Mouse (Mus musculus) kidney, postnatal 4 days (tissue): ENCODE measurements at regions not wholly inside any gene's neighbourhood (a gene's known extent, or its start where the extent isn't known, plus 50 kb on each side); places are given as distances from the start of the nearest gene placed in this dataset.

Experiments used
- DNase-seq, 2 experiments: peaks; one replicate each; pipeline ENCODE4 v3.0.0; 2021; ENCODE audit warnings: mixed read lengths in 2 of 2

DNA sequence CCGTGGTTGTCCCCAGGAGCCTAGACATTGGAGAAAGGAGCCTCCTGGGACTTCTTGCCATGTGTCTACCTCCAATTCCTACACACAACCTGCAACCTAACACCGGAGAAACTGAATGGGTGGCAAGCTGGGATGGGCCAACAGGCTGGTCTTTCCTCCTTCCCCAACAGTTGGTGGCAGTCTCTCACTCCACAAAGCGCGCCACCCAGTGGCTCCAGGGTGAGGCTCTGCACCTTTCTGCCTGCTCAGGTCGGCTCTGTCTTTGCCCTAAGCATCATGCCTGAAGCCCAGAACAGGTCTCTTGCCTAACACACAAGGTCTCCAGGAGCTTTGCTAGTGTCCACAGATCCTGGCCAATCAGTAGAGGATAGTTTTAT lies 166.0 kb downstream of the Inhbb start:
- peak in 1 of 2 experiments; percentile 30 for DNase-seq

DNA sequence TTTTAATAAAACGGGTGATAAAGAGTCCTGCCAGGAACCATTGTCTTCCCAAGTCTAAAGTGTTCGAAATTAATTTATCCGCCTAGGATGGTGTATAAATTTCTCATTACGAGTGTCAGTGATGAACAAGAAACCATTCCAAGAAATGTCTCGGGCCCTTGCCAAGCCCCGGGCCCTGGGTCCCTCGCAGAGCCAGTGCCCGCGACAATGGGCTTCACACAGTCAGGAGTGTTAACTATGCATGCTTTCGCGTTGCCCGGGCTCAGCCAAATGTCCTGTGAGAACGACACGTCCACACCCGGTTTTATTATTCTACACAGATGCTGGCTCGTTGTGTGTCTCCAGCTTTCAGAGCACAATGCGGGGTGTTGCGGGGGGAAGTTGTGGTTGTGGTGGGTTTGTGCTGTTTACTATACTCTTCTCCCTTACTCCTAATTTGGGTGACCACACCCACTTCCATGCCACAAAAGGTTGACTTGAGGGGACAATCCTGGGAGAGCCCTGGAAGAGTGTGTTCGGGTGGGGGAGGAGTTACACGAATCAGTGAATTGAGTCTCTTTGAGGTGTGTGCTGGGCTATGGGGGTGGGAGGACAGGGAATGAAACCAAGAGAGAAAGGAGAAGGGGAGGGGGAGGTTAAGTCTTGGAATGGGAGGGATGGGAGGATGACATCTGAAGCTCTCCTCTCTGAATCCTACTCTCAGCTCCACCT lies 166.5 kb downstream of the Inhbb start:
- no peak for DNase-seq

DNA sequence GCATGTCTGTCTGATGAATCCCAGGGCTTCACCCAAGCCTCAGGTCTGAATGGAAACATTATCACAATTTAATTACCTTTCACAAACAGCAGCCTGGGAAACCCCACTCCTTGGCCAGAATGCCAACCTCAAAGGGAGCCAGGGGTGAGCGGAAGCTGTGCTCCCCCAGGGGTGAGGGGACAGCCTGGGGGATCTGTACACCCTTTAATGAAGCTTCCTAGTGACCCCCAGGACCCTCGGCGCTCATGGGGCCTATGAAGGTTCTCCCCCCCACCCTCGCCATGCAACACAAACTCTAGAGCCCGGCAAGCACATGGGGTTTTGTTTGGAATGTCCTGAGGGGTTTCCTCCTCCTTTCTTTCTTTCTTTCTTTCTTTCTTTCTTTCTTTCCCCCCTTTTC lies 167.1 kb downstream of the Inhbb start:
- no peak for DNase-seq

DNA sequence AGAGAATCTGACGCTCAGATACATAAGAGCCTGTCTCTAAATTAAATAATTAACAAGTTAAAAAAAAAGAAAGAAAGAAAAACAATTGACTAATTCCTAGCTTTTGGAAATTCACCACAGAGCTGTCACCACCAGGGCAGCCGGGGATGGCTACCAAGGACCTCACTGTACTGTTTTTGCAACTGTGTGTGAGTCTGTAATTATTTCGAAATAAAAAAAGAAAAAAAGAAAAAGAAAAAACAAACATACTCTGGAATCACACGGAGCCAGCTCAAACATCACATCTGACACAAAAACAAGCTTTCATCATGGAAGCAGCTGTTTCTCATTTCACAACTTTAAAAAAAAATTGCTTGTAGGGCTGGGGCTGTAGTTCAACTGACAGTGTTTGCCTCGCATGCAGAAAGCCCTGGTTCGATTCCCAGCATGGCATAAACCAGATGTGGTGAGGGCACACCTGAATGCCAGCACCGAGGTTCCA lies 168.6 kb downstream of the Inhbb start:
- peak; percentile 27 to 50 for DNase-seq

DNA sequence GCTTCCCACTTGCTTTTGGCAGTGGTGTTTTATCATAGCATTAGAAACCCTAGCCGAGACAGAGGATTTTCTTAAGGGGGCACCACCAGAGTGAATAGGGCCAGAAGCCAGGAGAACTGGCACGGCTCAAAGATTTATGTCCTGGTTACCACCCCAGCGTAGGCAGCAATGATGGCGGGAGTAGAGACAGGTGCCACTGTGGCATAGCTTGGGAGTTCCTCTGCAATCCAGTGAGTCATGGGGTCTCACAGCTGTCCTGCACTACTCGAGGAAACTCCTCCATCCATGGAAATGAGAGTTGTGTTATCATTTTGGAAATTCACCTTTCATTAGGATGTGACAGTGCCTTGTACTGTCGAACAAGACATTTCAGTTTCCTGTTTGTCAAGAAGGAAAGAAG lies 169.6 kb downstream of the Inhbb start:
- no peak for DNase-seq

DNA sequence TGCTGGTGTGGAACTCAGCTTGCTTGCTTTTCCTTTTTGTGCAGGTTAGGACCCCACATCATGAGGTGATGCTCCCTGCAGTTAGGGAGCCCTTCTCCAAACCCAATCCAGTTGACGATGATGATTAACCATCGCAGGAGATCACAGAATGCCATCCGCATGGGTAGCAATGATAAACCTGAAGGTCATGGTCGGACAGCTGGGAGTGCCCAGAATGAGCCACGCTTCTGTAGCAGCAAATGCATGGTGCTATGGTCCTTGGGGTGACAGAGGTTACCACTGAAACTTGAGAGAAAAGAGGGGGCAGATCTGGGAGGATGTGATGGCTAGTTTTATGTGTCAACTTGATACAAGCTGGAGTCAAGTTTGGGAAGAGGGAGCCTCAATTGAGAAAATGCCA lies 170.3 kb downstream of the Inhbb start:
- no peak for DNase-seq

DNA sequence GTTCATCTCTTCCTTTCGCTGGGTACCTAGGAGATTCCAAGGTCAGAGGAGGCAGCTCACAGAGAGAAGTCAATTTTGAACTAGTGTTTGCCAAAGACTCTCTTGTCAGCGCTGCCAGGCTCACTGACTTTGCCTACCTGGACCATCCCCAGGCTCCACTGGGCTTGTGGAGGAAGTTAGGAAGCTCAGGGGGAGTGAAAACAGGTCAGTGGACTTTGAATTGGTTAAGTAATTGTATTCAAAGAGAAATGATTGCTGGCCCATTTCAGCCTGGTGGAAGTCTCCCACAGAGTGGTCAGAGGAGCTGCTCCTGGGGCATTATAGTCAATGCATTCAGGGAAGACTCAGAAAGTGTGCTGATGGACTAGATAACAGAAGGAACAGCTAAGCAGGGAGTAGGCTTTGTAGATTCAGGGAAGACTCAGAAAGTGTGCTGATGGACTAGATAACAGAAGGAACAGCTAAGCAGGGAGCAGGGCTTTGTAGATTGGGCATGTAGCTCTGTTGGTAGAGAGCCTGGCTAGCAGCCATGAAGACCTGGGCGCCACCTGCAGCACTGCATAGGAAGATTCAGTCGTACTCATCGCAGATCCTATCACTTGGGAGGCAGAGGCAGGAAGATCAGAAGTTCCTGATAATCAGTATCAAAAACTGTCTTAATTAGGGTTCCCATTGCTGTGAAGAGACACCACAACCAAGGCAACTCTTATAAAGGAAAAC lies 173.1 kb downstream of the Inhbb start:
- no peak for DNase-seq

DNA sequence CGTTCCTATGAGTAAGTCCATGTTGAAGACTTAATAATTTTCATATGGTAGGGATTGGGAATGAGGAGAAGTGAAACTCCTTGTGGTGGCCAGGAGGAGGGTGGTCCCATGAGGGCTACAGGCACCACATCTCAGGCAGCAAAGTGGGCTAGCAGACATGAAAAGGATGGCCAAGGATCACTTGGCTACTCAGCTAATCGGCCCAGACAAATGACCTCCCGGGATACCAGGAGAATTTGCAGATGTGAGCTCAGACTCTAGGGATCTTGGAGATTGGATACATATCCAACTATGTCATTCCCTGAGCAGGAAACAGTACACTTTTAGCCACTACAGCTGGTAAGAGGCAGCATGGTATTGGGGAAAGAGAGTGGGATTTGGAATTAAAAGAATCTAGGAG lies 174.9 kb downstream of the Inhbb start:
- no peak for DNase-seq

DNA sequence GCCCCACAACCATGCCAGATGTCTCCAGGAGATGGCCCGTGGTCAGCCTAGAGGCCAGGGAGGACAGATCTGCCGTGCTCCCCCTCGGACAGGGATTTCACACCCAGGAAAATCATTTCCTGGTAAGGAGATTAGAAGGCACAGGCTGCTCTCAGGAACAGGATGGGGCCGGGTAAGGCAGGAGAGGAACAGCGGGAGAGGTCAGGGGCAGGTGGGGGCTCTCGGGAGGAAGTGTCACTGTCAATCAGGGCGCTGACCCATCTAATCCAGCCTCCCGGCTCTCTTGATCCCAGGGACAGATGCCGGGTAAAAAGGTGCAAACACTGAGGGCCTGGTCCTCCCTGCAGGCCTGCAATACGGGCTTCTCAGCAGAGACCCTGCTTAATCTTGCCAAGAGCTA lies 183.6 kb downstream of the Inhbb start:
- DNase-seq = no peak

DNA sequence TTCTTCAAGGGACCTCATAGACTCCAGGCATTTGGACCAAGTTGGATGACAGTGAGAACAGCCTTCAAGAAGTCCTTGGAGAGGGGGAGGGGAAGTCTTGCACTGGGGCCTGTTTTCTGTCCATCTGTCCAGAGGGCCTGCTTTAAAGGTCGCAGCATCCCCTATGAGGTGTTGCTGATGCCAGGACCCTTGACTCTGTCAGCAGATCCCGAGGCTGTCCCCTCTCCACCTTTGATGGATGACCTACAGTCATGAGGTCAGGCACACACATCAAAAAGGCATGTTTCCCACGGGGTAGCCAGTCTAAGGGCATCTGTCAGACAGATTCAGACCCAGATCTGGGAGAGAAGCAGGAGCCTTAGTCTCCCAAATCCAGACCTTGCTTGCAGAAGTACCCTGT lies 183.4 kb upstream of the Gli2 start:
- no peak for DNase-seq

DNA sequence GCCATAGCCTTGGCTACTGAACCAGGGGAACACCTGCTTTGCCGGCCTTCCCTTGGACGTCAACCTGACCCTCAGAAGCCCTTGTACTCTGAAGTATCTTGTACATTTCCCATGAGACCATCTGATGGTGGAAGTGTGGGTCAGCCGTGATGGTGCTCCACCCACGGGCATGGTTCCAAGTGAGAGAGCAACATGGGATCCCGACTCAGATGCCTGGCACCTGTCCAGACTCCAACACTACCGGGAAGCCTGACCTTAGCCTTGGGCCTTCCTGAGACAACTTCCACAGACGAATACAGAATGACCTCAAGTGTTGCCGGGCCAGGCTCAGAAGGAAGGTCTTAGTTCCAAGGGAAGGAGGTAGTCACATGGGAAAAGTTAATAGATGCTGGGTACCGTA lies 181.0 kb upstream of the Gli2 start:
- DNase-seq = peak; percentile 64 to 79

DNA sequence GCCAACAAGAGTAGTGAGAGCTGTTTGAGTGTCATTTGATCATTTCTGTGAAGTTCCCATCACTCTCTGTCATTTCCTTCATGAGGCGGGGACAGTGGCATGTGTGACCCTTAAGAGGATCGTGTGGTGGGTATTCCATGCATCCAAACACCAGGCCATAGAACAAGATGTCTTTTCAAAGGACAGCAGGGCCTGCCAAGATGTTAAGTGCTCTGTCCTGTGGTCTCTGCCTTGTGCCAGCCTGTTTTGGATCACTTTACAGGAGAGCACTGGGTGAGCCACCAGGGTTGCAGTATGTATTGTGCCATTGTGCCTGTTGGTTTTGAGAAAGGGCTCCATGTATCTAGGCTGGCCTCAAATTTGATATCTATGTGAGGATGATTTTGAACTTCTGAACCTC lies 173.6 kb upstream of the Gli2 start:
- DNase-seq = no peak

DNA sequence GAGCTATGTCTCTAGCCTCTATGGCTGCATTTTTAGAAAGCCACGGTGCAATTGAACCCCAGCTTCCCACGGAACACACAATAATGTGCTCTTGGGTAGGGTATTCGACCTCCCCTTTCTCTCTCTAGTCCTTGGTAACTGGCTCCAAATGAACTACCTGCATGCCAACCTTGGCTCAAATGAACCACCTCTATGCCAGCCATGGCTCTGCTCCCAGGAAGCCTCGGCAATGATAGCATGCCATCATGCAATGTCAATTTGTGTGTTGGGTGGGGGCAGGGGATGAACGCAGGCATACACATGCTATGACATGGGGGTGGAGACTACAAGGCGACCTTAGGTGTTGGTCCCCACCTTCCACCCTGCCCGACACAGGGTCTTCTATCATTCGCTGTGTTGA lies 170.5 kb upstream of the Gli2 start:
- no peak for DNase-seq

DNA sequence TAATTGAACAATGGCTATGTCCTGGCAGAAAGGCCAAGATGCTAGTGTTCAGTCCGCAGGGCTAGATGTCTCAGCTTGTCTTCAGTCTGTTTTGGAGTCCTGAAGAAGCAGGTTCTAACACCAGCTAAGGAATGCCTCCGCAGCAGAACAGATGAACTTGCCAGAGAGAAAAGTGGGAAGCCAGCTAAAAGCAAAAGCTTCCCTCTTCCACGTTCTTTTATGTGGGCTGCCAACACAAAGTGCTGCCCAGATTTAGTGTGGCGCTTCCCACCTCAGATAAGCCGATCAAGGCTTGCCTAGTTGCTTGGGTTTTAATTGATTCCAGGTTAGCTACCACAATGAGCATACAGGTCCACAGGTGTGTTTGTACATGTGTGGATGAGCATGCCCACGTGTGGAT lies 168.5 kb upstream of the Gli2 start:
- no peak for DNase-seq

DNA sequence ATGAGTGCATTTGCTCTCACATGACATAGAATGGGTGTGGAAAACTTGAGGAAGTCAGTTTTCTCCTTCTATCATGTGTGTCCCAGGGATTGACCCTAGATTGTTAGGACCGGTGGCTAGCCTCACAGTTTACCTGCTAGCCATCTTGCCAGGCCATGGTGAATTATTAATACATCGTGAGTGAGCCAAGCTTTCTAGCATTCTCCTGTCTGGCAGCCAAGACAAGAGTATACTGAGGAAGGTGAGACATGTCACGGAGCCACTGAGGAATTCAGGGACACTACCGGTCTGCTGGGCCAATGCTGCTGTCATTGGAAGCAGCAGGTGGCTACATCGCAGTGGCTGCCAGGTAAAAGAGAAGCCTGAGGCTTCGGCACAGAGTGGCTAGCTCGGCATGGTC lies 167.6 kb upstream of the Gli2 start:
- no peak for DNase-seq

DNA sequence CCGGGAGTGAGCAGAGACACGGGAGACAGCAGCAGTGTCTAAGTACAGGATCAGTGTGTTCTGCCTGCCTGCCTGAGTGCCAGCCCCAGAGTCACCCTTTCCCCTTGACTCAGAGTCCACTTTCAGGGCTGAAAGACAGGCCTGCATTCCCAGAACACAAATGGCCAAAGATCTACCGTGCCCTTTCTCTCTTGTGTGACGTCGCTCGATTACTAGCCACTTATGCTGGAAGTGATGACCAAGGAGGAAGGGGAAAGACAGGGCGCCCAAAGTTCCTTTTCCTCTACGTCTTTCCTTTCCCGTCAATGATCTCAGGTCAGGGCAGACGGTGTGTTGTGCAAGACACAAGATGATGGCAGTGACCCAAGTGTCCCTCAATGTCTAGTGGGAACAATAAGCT lies 166.4 kb upstream of the Gli2 start:
- DNase-seq = peak; percentile 12 to 38

DNA sequence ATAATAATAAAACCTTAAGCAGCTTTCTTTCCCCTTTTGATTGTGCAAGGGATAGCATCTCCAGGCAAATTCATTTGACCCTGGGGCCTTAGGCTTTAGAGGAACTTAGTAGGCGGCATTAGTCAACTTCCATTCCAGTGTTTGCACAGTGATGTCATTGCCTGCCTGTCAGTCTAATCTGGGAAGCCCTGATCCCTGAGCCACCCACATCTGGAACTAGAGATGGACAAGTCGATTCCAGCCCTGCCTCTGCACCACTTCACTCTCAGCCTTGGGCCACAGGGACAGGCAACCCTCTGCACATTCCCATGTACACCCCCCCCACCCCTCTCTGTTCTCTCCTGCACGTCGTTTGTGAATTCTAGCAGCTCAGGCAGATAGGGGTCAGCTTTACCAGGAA lies 164.0 kb upstream of the Gli2 start:
- DNase-seq = no peak

DNA sequence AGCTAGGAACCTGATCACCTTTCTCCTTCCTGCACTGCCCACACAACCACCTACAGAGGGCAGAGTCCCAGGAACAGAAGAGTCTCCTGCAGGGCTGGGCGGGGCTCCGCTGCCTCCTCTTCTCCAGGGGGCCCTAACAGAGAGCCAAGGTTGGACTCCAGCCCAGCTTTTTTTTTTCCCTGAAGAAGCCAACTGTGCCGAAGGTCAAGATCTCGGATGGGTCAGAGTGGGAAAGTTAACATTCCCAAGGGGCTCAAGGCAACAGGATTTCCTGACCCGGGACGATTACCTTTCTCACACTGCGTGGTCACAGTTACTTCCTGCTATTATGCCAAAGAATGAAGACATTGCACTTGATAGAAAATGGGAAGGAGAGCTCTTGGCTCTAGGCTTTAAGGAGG lies 156.2 kb upstream of the Gli2 start:
- DNase-seq = peak; percentile 35 to 53

DNA sequence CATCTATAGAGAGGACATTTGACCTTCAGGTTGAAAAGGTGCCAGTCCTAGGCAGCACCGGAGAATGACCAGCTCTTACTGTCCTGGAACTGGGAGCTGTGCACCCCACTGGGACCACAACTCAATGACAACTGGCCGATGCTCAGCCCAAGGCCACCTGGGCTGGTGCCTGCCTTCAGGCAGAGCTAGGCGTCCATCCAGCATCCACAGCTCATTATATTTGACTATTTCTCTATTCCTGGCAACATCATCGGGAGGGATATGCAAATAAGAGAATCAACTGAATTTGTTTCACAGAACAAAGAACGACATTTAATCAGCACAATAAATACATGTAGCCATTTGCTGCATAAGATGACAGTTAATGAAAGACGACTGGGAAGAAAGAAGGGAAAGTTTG lies 149.0 kb upstream of the Gli2 start:
- DNase-seq = no peak

DNA sequence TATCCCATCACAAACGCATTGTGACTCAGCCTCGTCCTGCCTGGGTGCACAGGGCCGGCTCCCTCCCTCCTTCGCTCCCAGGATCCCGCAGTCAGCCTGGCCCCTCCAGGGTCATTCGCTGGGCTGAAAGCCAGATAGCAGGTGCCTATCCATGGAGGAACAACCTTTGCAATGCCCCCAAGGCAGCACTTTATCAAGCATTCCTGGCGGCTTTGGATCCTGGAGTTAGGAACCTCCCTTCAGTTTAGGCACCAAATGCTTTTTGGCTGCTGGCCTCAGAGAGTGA lies 143.9 kb upstream of the Gli2 start:
- peak; percentile 59 to 68 for DNase-seq

DNA sequence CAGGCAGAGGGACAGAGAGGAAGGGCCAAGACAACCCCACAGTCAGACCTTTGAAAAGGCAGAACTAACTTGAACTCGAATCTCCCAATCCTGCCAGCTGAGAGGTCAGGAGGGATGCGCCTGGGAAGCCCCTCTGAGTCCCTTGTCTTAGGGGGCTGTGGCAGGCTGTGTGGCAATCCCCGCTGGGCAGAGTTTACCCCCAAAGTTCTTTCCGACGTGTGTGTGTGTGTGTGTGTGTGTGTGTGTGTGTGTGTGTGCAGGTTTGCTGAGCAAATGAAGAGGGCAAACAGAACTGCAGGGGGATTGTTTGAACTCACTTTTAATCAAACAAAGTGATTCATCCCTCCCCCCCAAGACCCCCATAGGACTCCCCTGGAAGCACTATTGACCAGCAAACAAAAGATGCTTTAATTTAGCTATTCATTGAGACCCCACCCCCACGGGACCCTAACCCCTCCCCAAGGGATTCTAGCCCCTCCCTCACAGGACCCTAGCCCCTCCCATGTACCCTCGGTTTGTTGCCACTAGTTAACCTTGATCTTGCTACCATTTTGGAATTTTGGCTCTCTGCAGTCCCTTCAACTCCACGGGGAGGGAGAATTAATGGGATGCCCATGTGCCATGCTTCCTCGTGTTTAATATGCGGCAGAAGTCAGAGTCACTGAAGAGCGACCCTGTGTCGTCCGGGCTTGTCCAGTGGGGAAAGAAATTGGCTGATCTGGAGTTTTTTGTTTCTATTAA lies 143.4 kb upstream of the Gli2 start:
- DNase-seq = no peak

DNA sequence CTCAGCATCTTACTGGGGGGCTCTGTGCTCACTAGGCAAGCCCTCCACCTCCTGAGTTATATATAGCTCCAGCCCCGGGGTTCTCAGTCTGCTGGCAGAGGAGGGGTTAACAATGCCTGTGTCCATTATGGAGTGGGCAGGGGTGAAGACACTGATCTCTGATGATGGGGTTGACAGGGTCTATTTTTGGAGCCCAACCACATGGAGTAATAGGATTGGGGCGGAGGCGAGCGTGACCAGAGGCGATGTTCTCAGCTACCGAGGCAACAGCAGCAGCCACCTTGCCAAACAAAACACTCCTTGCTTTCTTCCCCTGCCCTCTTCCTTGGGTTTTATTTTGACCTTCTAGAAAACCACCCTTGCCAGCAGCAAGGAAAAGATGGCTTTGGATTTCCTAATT lies 141.1 kb upstream of the Gli2 start:
- DNase-seq = peak in 1 of 2 experiments; percentile 39

DNA sequence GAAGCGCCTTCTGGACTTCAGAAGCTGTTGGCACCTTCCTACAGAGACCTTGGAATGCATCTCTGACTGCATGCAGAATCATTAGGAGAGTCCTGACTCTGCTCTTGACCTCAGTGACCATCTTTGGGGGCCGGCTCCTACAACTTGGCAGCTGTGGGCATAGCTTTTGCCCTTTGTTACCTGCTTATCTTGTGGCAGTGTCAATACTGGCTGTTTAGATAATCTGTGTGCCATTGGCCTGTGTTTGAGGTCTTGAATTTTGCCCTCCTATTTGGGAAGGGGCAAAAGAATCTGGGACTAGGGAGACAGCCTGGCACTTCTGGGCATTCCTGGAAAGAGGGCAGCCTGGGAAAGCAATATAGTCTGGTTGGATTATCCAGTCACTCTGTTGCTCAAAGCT lies 137.8 kb upstream of the Gli2 start:
- DNase-seq = no peak

DNA sequence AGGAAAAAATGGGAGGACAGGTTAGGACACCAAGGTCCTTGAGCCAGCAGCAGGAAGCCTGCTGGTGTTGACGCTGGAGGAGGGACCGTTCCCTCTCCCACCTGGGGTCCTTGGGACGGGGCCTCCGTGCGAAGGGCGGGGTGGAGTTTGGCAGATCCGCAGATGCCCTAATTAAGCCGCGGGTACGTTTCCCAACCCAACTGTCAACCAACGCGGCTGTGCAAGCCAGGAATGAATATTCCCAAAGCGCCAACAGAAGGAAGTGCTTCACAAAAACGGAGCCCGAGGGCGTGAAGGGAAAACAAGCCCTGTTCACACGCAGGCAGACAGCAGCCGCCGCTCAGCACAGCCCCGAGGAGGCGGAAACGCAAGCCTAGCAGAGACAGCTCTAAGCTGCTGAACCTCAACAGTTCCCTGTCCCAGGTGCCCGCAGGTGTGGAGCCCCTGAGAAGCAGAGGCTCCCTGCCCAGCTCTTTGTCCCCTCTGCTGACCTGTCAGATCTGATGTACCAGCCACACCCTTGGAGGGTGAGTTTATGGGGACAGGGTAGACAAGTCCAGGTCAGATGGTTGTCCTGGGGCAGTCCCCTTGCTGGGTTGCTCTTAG lies 136.1 kb upstream of the Gli2 start:
- peak; percentile 36 to 52 for DNase-seq
